Mouse (Mus musculus) kidney, embryonic 15.5 days (tissue): ENCODE measurements at regions not wholly inside any gene's neighbourhood (a gene's known extent, or its start where the extent isn't known, plus 50 kb on each side); places are given as distances from the start of the nearest gene placed in this dataset.

Experiments
- ATAC-seq: fragments of 200-750 bp; cut with Nextera tagmentation; replicated peaks from 2 replicates; pipeline ENCODE4 v1.8.0; 2017; ENCODE audit warnings: moderate TSS enrichment; ENCODE audit not compliant: low FRiP score
- H3K27ac ChIP-seq: fragments of 300-500 bp; sonication (generic); 2 replicates; pipeline ENCODE4 v1.5.1; 2015; ENCODE audit warnings: mild to moderate bottlenecking, inconsistent platforms
- H3K27me3 ChIP-seq: fragments of 300-500 bp; sonication (generic); 2 replicates; pipeline ENCODE4 v1.6.1; 2015; ENCODE audit warnings: inconsistent platforms
- H3K36me3 ChIP-seq: fragments of 300-500 bp; sonication (generic); 2 replicates; pipeline ENCODE4 v1.6.1; 2015; ENCODE audit warnings: inconsistent platforms
- H3K4me1 ChIP-seq: fragments of 300-500 bp; sonication (generic); 2 replicates; pipeline ENCODE4 v1.6.1; 2015; ENCODE audit warnings: inconsistent platforms
- H3K4me2 ChIP-seq: fragments of 300-500 bp; sonication (generic); 2 replicates; pipeline ENCODE4 v1.6.1; 2015; ENCODE audit warnings: moderate library complexity, mild to moderate bottlenecking, inconsistent platforms
- H3K4me3 ChIP-seq: fragments of 300-500 bp; sonication (generic); replicated peaks from 2 replicates; pipeline ENCODE4 v1.5.1; 2015; ENCODE audit warnings: mild to moderate bottlenecking, inconsistent platforms
- H3K9ac ChIP-seq: fragments of 300-500 bp; sonication (generic); 2 replicates; pipeline ENCODE4 v1.6.1; 2015; ENCODE audit warnings: mild to moderate bottlenecking, inconsistent platforms
- H3K9me3 ChIP-seq: fragments of 300-500 bp; sonication (generic); replicated peaks from 2 replicates; pipeline ENCODE4 v1.6.1; 2016; ENCODE audit warnings: inconsistent platforms
- WGBS: fragments of 180-500 bp; shearing (Covaris S2); methylation state at CpG from one replicate; pipeline ENCODE4 v1.1.7; 2015; ENCODE audit warnings: mixed read lengths; 5-methylcytosine and 5-hydroxymethylcytosine counted together

DNA sequence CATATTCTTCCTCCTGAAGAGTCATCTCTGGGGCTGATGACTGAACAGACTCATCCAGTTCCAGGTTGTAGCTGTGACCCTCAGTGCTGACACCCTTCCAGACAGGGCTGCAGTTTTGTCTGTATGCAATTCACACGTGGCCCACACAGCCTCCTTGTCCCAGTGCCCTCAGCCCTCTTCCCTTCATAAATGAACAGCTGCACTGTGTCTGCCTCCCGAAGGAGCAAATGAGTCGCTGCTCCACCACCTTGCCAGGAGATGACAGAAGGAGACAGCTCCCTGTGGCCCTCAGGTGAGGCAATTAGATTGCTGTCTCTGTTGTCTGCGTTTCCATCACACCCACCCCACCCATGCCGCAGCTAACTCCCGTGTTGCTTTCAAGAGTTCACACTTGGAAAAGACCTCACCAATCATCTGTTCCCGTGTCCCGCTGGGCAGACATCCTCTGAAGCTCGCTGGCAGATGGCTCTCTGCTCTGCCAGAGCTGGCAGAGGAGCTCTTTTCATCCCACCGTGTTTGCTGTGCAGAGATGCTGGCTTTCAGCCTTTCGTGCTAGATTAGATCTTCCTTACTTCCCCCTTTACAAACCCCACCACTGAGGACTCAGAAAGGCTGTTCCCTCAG is 135.5 kb upstream of the Slc35f3 start:
- WGBS = 18% methylated on average over 11 of the region's 11 CpGs
- Histone ChIP-seq H3K4me2 (no peak overlapping the region), H3K27ac (no peak overlapping the region), H3K27me3 (no peaks in the 10 kb centered on the region), H3K36me3 (no peaks in the 10 kb centered on the region), H3K4me1 (peaks cover 11% of the 10 kb centered on the region; the same call in 1 of the 2 replicates), H3K9ac (no peak overlapping the region), H3K9me3 (no peaks in the 10 kb centered on the region), H3K4me3 (no peak overlapping the region)
- ATAC-seq = no peak

DNA sequence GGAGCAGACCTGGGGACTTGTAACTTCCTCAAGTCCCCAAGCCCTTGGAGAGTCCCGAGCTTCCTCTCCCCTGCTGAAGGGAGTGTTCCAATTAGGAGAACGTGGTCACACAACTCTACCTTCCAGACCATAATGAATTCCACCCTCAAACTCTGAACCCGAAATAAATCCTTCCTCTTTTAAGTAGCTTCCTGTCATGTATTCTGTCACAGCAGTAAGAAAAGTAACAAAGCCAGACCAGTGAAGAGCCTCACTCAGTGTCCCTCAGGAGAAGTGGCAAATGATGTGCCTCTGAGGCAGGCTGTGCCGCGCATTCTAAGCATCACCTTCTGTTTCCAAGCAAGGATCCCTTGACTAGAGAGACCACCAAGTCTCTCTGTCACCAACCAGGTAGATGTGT is 134.4 kb upstream of the Slc35f3 start:
- no peaks in the 10 kb centered on the region for H3K27me3 ChIP-seq
- H3K4me1 ChIP-seq = peaks cover 11% of the 10 kb centered on the region; the same call in 1 of the 2 replicates
- ATAC-seq = no peak
- no peak overlapping the region for H3K4me2 ChIP-seq
- WGBS = 56% methylated on average over 5 of the region's 5 CpGs
- no peak overlapping the region for H3K27ac ChIP-seq
- no peak overlapping the region for H3K9ac ChIP-seq
- no peaks in the 10 kb centered on the region; the same call in 1 of the 2 replicates for H3K9me3 ChIP-seq
- no peaks in the 10 kb centered on the region for H3K36me3 ChIP-seq
- no peak overlapping the region for H3K4me3 ChIP-seq

DNA sequence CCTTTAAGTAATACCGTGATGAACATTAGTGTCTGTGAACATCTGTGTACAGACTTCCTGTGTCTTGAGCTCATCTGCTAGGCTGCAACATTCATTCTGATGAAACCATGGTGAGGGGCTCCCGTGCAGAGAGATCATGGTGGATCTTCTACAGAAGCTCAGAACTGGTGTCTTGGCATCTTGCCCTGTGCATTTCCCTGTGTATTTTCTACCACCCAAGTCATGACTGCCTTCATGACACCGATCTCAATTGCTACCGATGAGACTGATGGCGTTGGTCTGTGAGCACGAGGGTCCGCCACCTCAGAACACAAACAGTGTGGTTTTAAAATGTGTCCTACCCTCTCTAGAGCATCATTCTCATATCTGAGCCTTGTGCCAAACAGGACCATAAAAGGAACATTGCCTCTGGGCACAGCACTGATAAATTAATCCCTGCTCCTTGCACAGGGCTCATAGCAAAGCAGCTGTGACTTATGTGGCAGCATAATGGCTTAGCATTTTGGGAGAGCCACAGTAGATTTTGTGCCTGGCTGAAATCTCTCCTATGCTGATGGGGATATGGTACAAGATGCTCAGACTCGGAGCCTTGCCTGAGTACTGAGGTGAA is 132.8 kb upstream of the Slc35f3 start:
- Histone ChIP-seq H3K27me3 (no peaks in the 10 kb centered on the region), H3K4me1 (peaks cover 6% of the 10 kb centered on the region; the same call in 1 of the 2 replicates), H3K36me3 (no peaks in the 10 kb centered on the region), H3K9me3 (no peaks in the 10 kb centered on the region; the same call in 1 of the 2 replicates), H3K9ac (no peak overlapping the region), H3K27ac (no peak overlapping the region), H3K4me3 (no peak overlapping the region), H3K4me2 (no peak overlapping the region)
- no peak for ATAC-seq
- 79% methylated on average over 8 of the region's 8 CpGs for WGBS

DNA sequence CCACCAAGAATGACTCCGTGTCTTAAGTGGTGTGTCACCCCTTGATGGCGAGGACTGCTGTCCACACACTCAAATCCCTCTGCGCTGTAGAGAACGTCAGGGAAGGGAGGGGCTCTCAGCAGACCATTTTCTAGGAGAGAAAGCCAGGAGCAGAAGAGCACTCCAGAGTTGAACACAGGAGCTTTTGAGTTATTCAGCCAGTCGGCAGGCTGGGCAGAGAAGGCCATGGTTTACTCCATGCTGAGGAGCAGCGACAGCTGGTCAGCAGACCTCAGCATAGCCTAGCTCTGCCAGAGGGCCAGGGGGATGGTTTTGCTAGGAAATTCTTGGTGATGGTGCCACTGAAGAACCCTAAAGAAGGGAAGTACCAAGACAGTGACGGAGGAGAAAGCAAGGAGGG is 132.0 kb upstream of the Slc35f3 start:
- Histone ChIP-seq H3K9ac (no peak overlapping the region), H3K27me3 (no peaks in the 10 kb centered on the region), H3K9me3 (no peaks in the 10 kb centered on the region; the same call in 1 of the 2 replicates), H3K27ac (no peak overlapping the region), H3K36me3 (no peaks in the 10 kb centered on the region), H3K4me2 (no peak overlapping the region), H3K4me3 (no peak overlapping the region), H3K4me1 (0 out of 2 replicates have a peak, but pooled peaks cover 4% of the 10 kb centered on the region)
- 77% methylated on average over 7 of the region's 7 CpGs for WGBS
- ATAC-seq = no peak

DNA sequence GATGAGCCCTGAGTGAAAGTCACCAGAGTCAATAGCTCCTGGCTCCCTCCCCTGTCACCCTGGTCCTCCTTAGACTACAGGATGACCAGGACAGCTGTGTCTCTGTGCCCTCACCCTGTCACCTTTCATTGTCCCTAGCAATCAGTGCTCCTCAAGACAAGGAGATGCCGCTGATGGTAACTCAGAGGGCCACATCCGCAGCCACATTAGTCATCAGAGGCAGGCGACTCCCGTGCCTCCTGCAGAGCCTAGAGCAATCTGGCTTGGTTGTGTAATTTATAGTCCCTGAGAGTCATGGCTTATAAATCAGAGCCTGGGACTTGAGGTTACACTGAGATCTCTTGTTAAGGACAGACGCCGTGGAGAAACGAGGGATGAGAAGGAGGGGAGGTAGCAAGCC is 123.9 kb upstream of the Slc35f3 start:
- peaks cover 17% of the 10 kb centered on the region for H3K4me1 ChIP-seq
- H3K36me3 ChIP-seq = no peaks in the 10 kb centered on the region
- H3K9ac ChIP-seq = no peak overlapping the region
- H3K9me3 ChIP-seq = no peaks in the 10 kb centered on the region
- no peaks in the 10 kb centered on the region for H3K27me3 ChIP-seq
- no peak for ATAC-seq
- no peak overlapping the region for H3K27ac ChIP-seq
- H3K4me3 ChIP-seq = no peak overlapping the region
- 12% methylated on average over 7 of the region's 7 CpGs for WGBS
- no peak overlapping the region for H3K4me2 ChIP-seq

DNA sequence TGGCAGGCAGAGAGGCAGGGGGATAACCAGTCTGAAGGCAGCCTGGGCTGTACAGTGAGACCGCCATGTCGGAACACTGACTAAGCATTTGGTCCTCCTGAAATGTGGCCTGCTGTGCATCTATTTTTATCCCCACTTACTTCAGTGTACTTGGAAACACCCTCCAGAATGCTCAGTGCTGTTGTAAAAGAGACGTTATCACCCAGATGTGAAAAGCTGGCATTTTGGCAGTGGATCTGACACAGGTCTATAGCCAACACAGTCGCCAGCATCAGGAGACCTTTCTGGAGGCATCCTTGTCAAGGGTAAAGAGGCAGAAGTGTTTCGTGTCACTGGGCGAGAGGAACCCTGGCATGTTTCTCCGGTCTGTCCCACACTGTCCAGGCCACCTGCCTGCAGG is 122.1 kb upstream of the Slc35f3 start:
- H3K36me3 ChIP-seq = no peaks in the 10 kb centered on the region
- H3K27ac ChIP-seq = no peak overlapping the region
- H3K4me1 ChIP-seq = peaks cover 17% of the 10 kb centered on the region
- ATAC-seq = no peak
- no peak overlapping the region for H3K4me3 ChIP-seq
- H3K9ac ChIP-seq = no peak overlapping the region
- no peak overlapping the region for H3K4me2 ChIP-seq
- no peaks in the 10 kb centered on the region for H3K9me3 ChIP-seq
- 91% methylated on average over 7 of the region's 7 CpGs for WGBS
- no peaks in the 10 kb centered on the region for H3K27me3 ChIP-seq

DNA sequence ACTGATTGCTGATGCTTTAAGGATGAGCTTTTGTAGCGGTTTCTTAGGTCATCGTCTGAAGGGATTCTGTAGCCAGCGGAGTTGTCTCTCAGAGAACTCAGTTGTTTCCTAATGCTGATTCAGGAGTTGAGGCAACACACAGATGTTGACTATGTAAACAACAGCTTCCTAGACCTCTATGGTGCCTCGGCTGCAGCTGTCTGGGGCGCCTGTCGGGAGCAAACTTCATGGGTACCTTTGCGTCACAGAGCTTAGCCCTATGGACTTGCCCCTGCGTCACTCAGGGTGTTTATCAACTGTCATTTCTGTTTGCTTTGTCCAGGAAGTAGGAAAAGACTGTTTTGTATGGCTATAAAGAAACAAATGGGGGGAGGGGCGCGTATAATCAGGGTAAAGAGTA is 120.5 kb upstream of the Slc35f3 start:
- 63% methylated on average over 10 of the region's 10 CpGs for WGBS
- no peak for ATAC-seq

DNA sequence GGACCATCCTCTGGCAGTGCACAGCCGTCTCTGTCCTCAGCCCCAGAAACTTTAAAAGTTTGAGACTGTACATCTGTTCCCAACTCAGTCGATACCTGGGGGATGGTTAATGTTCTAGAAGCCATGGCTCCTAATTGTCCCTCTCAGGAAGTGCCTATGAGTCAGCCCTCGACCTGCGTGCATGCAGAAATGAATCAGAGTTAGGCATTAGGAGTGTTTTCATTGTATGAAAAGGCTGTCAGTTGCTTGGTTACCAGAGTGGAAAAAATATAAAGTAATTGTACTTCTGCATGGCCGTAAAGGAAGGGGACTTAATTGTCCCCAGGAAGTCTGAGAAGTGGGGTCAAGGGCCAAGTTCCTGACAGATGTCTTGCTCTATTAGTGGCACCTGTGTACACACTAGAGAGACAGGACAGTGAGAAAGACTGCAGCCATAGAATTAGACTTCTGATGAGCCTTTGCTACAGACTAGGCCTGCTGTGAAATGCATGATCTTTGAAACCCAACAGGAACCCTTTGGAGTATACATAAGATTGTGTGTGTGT is 109.5 kb upstream of the Slc35f3 start:
- no peak overlapping the region for H3K4me3 ChIP-seq
- no peak overlapping the region for H3K4me2 ChIP-seq
- WGBS = 25% methylated on average over 5 of the region's 5 CpGs
- no peak overlapping the region for H3K9ac ChIP-seq
- no peaks in the 10 kb centered on the region for H3K36me3 ChIP-seq
- H3K9me3 ChIP-seq = 0 out of 2 replicates have a peak, but pooled peaks cover 3% of the 10 kb centered on the region
- no peaks in the 10 kb centered on the region for H3K4me1 ChIP-seq
- no peaks in the 10 kb centered on the region for H3K27me3 ChIP-seq
- no peak overlapping the region for H3K27ac ChIP-seq
- ATAC-seq = 0 out of 2 replicates have a peak, but pooled peaks have one; percentile 29

More for the DNA sequence above, 120.5 kb upstream of the Slc35f3 start:
- no peaks in the 10 kb centered on the region for H3K9me3 ChIP-seq
- peaks cover 17% of the 10 kb centered on the region for H3K4me1 ChIP-seq
- H3K4me3 ChIP-seq = no peak overlapping the region
- no peaks in the 10 kb centered on the region for H3K36me3 ChIP-seq
- H3K27me3 ChIP-seq = no peaks in the 10 kb centered on the region
- peak overlapping the region; percentile 25; the same call in 1 of the 2 replicates for H3K4me2 ChIP-seq
- no peak overlapping the region for H3K27ac ChIP-seq
- H3K9ac ChIP-seq = no peak overlapping the region

DNA sequence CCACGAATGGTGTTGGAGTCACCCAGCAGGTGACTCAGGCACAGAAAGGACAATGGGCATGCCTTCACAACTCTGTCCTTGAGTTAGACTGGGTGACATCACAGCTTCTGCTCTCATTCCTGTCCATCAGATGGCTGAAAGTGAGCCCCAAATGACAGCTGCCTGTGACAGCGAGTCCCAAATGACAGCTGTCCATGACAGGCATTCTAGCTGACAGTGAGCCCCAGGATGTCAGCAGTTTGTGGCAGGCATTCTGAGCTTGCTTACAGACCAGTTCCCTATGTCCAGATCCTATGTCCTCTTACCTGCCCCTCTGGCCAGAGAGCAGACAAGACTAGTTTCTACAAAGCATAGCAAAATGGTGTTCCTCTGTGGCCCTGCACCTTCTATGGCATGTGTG is 102.7 kb upstream of the Slc35f3 start:
- Histone ChIP-seq H3K27me3 (no peaks in the 10 kb centered on the region), H3K27ac (no peak overlapping the region), H3K4me2 (no peak overlapping the region), H3K9me3 (0 out of 2 replicates have a peak, but pooled peaks cover 2% of the 10 kb centered on the region), H3K4me3 (no peak overlapping the region), H3K36me3 (no peaks in the 10 kb centered on the region), H3K9ac (no peak overlapping the region), H3K4me1 (no peaks in the 10 kb centered on the region)
- no peak for ATAC-seq
- 81% methylated on average over 2 of the region's 2 CpGs for WGBS

DNA sequence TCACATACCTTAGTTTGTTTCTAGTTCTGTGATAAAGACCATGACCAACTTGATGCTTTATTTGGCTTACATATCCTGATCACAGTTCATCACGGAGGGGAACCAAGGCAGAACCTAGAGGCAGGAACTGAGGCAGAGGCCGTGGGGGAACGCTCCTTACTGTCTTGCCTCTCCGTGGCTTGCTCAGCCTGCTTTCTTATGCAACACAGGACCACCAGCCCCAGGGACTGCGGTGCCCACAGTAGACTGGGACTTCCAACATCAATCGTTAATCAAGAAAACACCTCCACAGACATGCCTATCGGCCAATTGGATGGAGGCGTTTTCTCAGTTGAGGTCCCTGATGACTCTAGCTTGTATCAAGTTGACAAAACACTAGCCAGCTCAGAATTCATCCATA is 87.8 kb upstream of the Slc35f3 start:
- H3K4me2 ChIP-seq = no peak overlapping the region
- 83% methylated on average over 8 of the region's 8 CpGs for WGBS
- H3K36me3 ChIP-seq = no peaks in the 10 kb centered on the region
- no peaks in the 10 kb centered on the region for H3K27me3 ChIP-seq
- H3K9ac ChIP-seq = no peak overlapping the region
- no peaks in the 10 kb centered on the region for H3K9me3 ChIP-seq
- H3K4me1 ChIP-seq = no peaks in the 10 kb centered on the region
- no peak for ATAC-seq
- no peak overlapping the region for H3K4me3 ChIP-seq
- H3K27ac ChIP-seq = no peak overlapping the region

DNA sequence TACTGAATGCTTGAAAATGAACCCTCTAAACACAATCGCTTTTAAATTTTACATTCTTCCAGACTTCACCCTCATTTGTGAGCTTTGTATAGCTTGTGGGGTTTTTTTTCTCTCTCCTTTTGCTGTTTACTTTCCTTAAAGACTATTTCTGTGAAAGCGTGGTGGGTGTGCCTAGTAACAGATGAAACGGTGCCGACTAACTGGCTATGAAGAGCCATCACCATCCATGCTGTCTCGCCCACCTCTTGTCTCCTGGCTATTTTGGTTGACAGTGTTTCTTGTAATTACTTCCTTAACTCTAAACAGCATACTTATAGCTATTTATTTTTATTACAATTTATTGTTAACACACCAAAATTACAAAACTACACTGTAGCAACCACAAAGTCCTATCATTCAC is 85.6 kb upstream of the Slc35f3 start:
- Histone ChIP-seq H3K4me2 (no peak overlapping the region), H3K4me3 (no peak overlapping the region)
- 79% methylated on average over 5 of the region's 5 CpGs for WGBS

DNA sequence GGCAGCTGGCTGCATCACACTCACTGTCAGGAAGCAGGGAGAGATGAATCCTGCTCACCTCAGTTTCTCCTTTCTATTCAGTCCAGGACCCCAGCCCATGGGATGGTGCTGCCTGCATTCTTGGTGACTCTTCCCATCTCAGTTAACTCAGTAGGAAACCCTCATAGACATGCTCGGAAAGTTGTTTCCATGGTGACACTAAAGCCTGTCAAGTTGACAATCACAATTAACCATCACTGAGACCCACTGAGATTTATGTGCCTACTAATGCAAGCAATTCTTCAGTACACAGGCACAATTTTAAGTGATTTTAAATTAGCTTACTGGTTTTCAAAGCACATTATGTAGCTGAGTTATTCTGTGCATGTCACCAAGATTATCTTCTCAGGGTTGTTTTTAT is 83.8 kb upstream of the Slc35f3 start:
- no peak for ATAC-seq
- Histone ChIP-seq H3K9ac (no peak overlapping the region), H3K4me3 (no peak overlapping the region), H3K9me3 (no peaks in the 10 kb centered on the region), H3K27me3 (no peaks in the 10 kb centered on the region), H3K36me3 (no peaks in the 10 kb centered on the region), H3K4me2 (no peak overlapping the region), H3K27ac (no peak overlapping the region), H3K4me1 (no peaks in the 10 kb centered on the region)
- WGBS = 72% methylated on average over 1 of the region's 1 CpGs

More for the DNA sequence above, 85.6 kb upstream of the Slc35f3 start:
- no peaks in the 10 kb centered on the region for H3K4me1 ChIP-seq
- H3K9me3 ChIP-seq = no peaks in the 10 kb centered on the region
- H3K36me3 ChIP-seq = no peaks in the 10 kb centered on the region
- no peak overlapping the region for H3K9ac ChIP-seq
- H3K27ac ChIP-seq = no peak overlapping the region
- H3K27me3 ChIP-seq = no peaks in the 10 kb centered on the region
- ATAC-seq = no peak
